Mouse (Mus musculus) midbrain, embryonic 16.5 days (tissue): ENCODE data around the gene Metap2. TPM values are rescaled to one million over a fixed set of nuclear protein-coding genes. Genes with fewer than 3 reads are reported as not detected.
A peak's percentile ranks its signal among the peaks of the same experiment; 100 is the strongest.
"Not testable (repeated sequence)": the region's sequence is repeated elsewhere in the genome, so short reads cannot be mapped to it uniquely, and the experiment has no call there.

Experiments used
- ATAC-seq: fragments of 200-750 bp; cut with Nextera tagmentation; 2 replicates; pipeline ENCODE4 v1.8.0; 2017; ENCODE audit warnings: moderate TSS enrichment
- H3K27ac ChIP-seq: fragments of 300-500 bp; sonication (generic); 2 replicates; pipeline ENCODE4 v1.5.1; 2014; ENCODE audit warnings: mild to moderate bottlenecking, low read length, mixed read lengths
- H3K27me3 ChIP-seq: fragments of 300-500 bp; sonication (generic); 2 replicates; pipeline ENCODE4 v1.6.1; 2014; ENCODE audit warnings: low read depth, low read length, mixed read lengths; ENCODE audit not compliant: control insufficient read depth, insufficient read depth
- H3K36me3 ChIP-seq: fragments of 300-500 bp; sonication (generic); 2 replicates; pipeline ENCODE4 v1.6.1; 2014; ENCODE audit warnings: mild to moderate bottlenecking, low read length, moderate library complexity, mixed read lengths; ENCODE audit not compliant: control insufficient read depth, insufficient read depth
- H3K4me1 ChIP-seq: fragments of 300-500 bp; sonication (generic); 2 replicates; pipeline ENCODE4 v1.6.1; 2014; ENCODE audit warnings: mild to moderate bottlenecking, low read length, mixed read lengths; ENCODE audit not compliant: control insufficient read depth, insufficient read depth
- H3K4me2 ChIP-seq: fragments of 300-500 bp; sonication (generic); 2 replicates; pipeline ENCODE4 v1.6.1; 2014; ENCODE audit warnings: mild to moderate bottlenecking, low read length, mixed read lengths
- H3K4me3 ChIP-seq: fragments of 300-500 bp; sonication (generic); 2 replicates; pipeline ENCODE4 v1.5.1; 2014; ENCODE audit warnings: low read depth, mild to moderate bottlenecking, low read length, moderate library complexity, mixed read lengths
- H3K9ac ChIP-seq: fragments of 300-500 bp; sonication (generic); 2 replicates; pipeline ENCODE4 v1.6.1; 2014; ENCODE audit warnings: low read depth, low read length, mixed read lengths
- H3K9me3 ChIP-seq: fragments of 300-500 bp; sonication (generic); replicated peaks from 2 replicates; pipeline ENCODE4 v1.6.1; 2014; ENCODE audit warnings: mild to moderate bottlenecking, low read length, mixed read lengths; ENCODE audit not compliant: control insufficient read depth, poor library complexity, severe bottlenecking
- WGBS: fragments of 180-500 bp; shearing (Covaris S2); extraction: QIAGEN DNeasy Blood & Tissue Kit; methylation state at CpG from one replicate; pipeline ENCODE4 v1.1.7; 2014; 5-methylcytosine and 5-hydroxymethylcytosine counted together
- polyA plus RNA-seq: library from polyadenylated mRNA; unstranded; fragments of >200 nt; fragmentation: Nextera tagmentation; extraction: Ambion mirVana; gene quantifications from 2 replicates; pipeline ENCODE4 v1.2.1, GENCODE M21; 2015

Gene Metap2
- polyA plus RNA-seq, 1 experiment from 2014 or later = 156 TPM

GRCm38 (mm10) chr10:93846706-93847105, 50.2 kb downstream of the Metap2 start:
- no peaks in the 10 kb centered on the region for H3K27me3 ChIP-seq
- no peak overlapping the region for H3K4me3 ChIP-seq
- H3K9me3 ChIP-seq = no peaks in the 10 kb centered on the region; the same call in 1 of the 2 replicates
- no peak for ATAC-seq
- H3K36me3 ChIP-seq = no peaks in the 10 kb centered on the region
- H3K4me1 ChIP-seq = no peaks in the 10 kb centered on the region
- no peak overlapping the region for H3K27ac ChIP-seq
- no peak overlapping the region for H3K9ac ChIP-seq
- WGBS = 95% methylated on average over 13 of the region's 13 CpGs
- no peak overlapping the region for H3K4me2 ChIP-seq

DNA sequence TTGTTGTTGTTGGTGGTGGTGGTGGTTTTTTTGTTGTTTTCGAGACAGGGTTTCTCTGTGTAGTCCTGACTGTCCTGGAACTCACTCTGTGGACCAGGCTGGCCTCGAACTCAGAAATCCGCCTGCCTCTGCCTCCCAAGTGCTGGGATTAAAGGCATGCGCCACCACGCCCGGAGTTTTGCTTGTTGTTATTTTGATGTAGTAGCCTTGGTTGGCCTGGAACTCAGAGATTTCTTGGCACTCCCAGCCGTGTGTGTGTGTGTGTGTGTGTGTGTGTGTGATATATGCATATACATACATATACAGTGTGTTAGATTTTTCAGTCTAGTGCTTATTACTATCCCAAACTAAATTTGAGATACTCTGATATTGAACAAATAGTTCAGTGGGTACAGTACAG, 61.8 kb downstream of the Metap2 start:
- not testable (repeated sequence) for ATAC-seq, H3K9ac ChIP-seq, H3K4me3 ChIP-seq, H3K36me3 ChIP-seq, H3K4me2 ChIP-seq, H3K9me3 ChIP-seq, H3K27ac ChIP-seq
- H3K4me1 ChIP-seq = peaks cover 12% of the 10 kb centered on the region
- peaks cover 24% of the 10 kb centered on the region for H3K27me3 ChIP-seq
- WGBS = 87% methylated on average over 7 of the region's 7 CpGs

DNA sequence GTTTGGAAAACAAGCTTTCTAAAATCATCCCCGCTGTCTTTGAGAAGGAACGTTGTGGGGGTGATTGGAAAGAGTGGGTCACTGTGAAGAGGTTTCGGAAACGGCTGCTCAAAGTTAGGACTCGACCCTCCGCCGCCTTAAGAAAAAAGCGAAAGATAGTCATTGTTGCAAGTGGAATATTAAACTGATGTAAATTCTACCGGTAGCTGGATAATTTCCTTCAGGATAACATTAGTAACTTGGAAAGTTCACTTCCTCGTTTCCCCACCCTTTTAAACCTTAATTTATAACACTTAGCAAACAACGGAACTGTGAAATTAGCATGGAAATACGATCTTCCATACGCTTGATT, 62.5 kb downstream of the Metap2 start:
- no peak overlapping the region for H3K27ac ChIP-seq
- H3K27me3 ChIP-seq = peaks cover 24% of the 10 kb centered on the region
- peak overlapping the region; percentile 64 for H3K4me3 ChIP-seq
- peak overlapping the region; percentile 94 for H3K4me2 ChIP-seq
- peak overlapping the region; percentile 61 for H3K9ac ChIP-seq
- H3K36me3 ChIP-seq = no peaks in the 10 kb centered on the region
- H3K4me1 ChIP-seq = peaks cover 12% of the 10 kb centered on the region
- ATAC-seq = no peak
- no peaks in the 10 kb centered on the region for H3K9me3 ChIP-seq
- WGBS = 1% methylated on average over 13 of the region's 13 CpGs

DNA sequence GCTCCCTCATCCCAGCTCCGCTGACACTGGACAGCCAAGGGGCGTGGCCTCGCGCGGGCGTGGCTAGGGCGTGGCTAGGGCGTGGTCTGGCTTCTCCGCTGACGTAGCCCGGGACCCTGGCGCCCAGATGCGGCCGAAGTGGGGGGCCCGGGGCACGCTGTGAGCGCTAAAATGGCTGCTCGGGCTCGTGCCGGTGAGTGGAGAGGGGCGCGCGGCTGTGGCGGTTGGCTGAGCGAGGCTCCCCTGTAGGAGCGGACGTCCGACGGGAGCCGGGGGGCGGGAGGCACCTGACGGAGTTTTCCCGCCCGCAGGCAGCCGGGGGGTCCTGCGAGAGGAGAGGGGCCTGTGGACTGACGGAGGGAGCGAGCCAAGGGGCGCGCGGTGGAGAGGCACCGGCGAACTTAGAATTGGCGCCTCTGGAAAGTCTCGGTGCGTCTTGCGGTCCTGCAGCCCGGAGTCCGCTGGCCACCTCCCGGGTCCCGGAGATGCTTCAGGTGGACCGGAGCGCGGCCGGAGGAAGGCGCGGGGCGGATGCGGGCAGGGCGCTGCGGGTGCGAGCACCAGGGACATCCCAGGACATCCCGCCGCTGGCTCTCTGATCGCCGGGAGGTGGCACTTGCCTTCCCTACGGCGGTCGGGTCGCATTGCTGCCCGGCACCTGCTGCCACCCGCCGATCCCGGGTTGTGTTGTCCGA, 63.0 kb downstream of the Metap2 start:
- ATAC-seq = peak; percentile 76
- Histone ChIP-seq H3K36me3 (no peaks in the 10 kb centered on the region), H3K9ac (peak overlapping the region; percentile 61), H3K27me3 (peaks cover 24% of the 10 kb centered on the region), H3K4me3 (peak overlapping the region; percentile 64), H3K9me3 (no peaks in the 10 kb centered on the region), H3K27ac (no peak overlapping the region), H3K4me2 (peak overlapping the region; percentile 94), H3K4me1 (peaks cover 12% of the 10 kb centered on the region)
- WGBS = under 1% methylated on average over 72 of the region's 75 CpGs

DNA sequence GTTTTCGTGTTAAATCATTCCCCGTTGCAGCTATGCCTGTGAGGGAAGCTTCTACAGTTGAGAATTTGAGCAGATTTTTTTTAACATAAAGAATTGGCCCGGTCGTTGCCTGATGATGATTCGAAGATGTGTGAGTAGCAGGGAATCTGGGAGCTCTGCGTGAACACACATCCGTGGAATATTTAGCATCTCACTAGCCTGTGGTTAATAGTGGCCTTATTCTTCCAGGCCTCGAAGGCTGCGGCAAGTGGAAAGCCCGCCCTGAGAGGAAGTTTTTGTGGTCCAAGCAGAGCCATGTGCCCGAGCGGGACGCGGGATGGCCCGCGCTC, 63.6 kb downstream of the Metap2 start:
- Histone ChIP-seq H3K4me3 (peak overlapping the region; percentile 64), H3K9ac (peak overlapping the region; percentile 61), H3K27me3 (peaks cover 24% of the 10 kb centered on the region), H3K27ac (no peak overlapping the region), H3K9me3 (no peaks in the 10 kb centered on the region), H3K36me3 (no peaks in the 10 kb centered on the region), H3K4me2 (peak overlapping the region; percentile 94), H3K4me1 (peaks cover 12% of the 10 kb centered on the region)
- WGBS = 3% methylated on average over 16 of the region's 16 CpGs
- no peak; the same call in 1 of the 2 replicates for ATAC-seq

DNA sequence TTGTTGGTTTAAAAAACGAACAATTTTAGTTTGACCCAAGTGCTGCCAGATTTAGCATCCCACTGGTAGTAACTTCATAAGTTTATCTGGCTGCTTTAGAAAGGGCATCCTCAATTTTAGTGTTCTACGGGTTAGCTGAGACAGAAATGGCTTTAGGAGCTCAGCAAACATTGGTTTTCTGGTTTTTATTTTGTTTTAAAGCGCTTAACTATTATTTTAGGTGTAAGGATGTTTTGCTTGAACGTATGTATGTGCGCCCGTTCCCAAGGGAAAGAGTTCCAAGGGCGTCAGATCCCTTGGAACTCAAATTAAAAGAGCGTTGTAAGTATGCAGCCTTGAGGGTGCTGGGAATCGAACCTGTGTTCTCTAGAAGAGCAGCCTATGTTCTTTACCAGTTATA, 64.1 kb downstream of the Metap2 start:
- peaks cover 12% of the 10 kb centered on the region for H3K4me1 ChIP-seq
- no peaks in the 10 kb centered on the region for H3K36me3 ChIP-seq
- 35% methylated on average over 9 of the region's 9 CpGs for WGBS
- H3K4me2 ChIP-seq = no peak overlapping the region
- no peak for ATAC-seq
- no peak overlapping the region for H3K9ac ChIP-seq
- H3K27me3 ChIP-seq = peaks cover 24% of the 10 kb centered on the region
- no peaks in the 10 kb centered on the region for H3K9me3 ChIP-seq
- H3K27ac ChIP-seq = no peak overlapping the region
- H3K4me3 ChIP-seq = no peak overlapping the region

- Histone ChIP-seq H3K27me3 (peaks cover 24% of the 10 kb centered on the region), H3K4me1 (peaks cover 12% of the 10 kb centered on the region), H3K4me2 (no peak overlapping the region), H3K27ac (no peak overlapping the region), H3K9ac (no peak overlapping the region), H3K36me3 (no peaks in the 10 kb centered on the region), H3K4me3 (no peak overlapping the region), H3K9me3 (no peaks in the 10 kb centered on the region)
- ATAC-seq = no peak
- WGBS = 13% methylated on average over 18 of the region's 18 CpGs
These were observed 64.9 kb downstream of the Metap2 start for GRCm38 (mm10) chr10:93831730-93832574.

GRCm38 (mm10) chr10:93830931-93831729, 65.8 kb downstream of the Metap2 start, which contains the start of gene Usp44:
TSS of gene Usp44 (plus strand) at chr10:93831555.
- H3K4me1 ChIP-seq = peaks cover 12% of the 10 kb centered on the region
- H3K4me2 ChIP-seq = no peak within 1 kb of the TSS
- H3K9ac ChIP-seq = no peak within 1 kb of the TSS
- H3K27me3 ChIP-seq = peaks cover 24% of the 10 kb centered on the region
- no peaks in the 10 kb centered on the region for H3K9me3 ChIP-seq
- WGBS = 8% methylated on average over 22 of the region's 22 CpGs
- no peak within 1 kb of the TSS for H3K27ac ChIP-seq
- no peak for ATAC-seq
- H3K36me3 ChIP-seq = no peaks in the 10 kb centered on the region
- H3K4me3 ChIP-seq = no peak within 1 kb of the TSS
